Comparison of ENCODE assay signal across 8 mouse cellular contexts in the genomic region with DNA sequence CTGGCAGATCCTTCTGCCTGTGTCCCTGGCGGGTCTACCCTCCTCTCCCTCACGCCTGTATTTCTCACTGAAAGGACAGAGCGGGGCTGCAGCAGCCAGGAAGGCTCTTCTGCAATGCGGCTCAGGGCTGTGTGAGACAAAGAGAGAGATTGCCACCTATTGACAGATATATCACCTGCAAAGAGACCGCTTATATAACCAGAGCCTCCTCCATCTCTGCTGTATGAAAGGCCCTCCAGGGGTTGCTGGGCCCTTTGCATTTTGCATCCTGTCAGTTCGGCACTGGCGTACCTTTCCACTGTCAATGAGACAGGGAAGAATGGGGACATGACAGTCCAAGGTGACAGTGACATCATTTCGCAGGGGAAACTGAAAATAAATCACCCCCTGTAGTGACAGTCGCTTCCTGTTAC. TPM values are rescaled to one million over a fixed set of nuclear protein-coding genes. Genes with fewer than 3 reads are reported as not detected.
A peak's percentile ranks its signal among the peaks of the same experiment; 100 is the strongest.
DNase-seq lines count a peak whose midpoint lies in the region; ATAC-seq and TF ChIP-seq lines count a peak whose summit lies in the region.

No protein-coding gene starts in this region.

- H3K9ac ChIP-seq in forebrain, embryonic 12.5 days, result no peak overlapping the region
- H3K9ac ChIP-seq in hindbrain, embryonic 15.5 days, result peak overlapping the region; percentile 25
- H3K9ac ChIP-seq in midbrain, embryonic 14.5 days (replicated peaks; ENCODE audit: low read length), result peak overlapping the region; percentile 7; the same call in 1 of the 2 replicates

- H3K4me3 ChIP-seq in forebrain, embryonic 12.5 days (replicated peaks), result no peak overlapping the region
- H3K4me3 ChIP-seq in forebrain, embryonic 10.5 days, result no peak overlapping the region
- no peak overlapping the region for H3K4me3 ChIP-seq in embryonic fibroblast, embryonic 13.5 days (ENCODE audit: insufficient read depth, low read length)
- H3K4me3 ChIP-seq in hindbrain, embryonic 15.5 days, result no peak overlapping the region
- no peak overlapping the region for H3K4me3 ChIP-seq in midbrain, embryonic 14.5 days (replicated peaks; ENCODE audit: low read depth, low read length)

- DNase-seq in forebrain, embryonic 10.5 days (ENCODE audit: extremely low spot score, low spot score), result no peak
- peak; percentile 44 for DNase-seq in adrenal gland, adult 8-10 months
- DNase-seq in layer of hippocampus, postnatal 36 days, result peak; percentile 61 to 65
- peak; percentile 85 for DNase-seq in midbrain, embryonic 14.5 days

- peaks cover 4% of the 10 kb centered on the region; the same call in 1 of the 2 replicates for H3K36me3 ChIP-seq in forebrain, embryonic 12.5 days (replicated peaks)
- H3K36me3 ChIP-seq in forebrain, embryonic 10.5 days (replicated peaks), result peaks cover 32% of the 10 kb centered on the region
- no peaks in the 10 kb centered on the region for H3K36me3 ChIP-seq in hindbrain, embryonic 15.5 days
- H3K36me3 ChIP-seq in midbrain, embryonic 14.5 days (ENCODE audit: control insufficient read depth, insufficient read depth, low read length), result no peaks in the 10 kb centered on the region

- ATAC-seq in forebrain, embryonic 12.5 days (ENCODE audit: low FRiP score), result peak; percentile 49
- peak; percentile 81 for ATAC-seq in hindbrain, embryonic 15.5 days (ENCODE audit: low FRiP score, low read depth)
- ATAC-seq in midbrain, embryonic 14.5 days (ENCODE audit: low FRiP score, low TSS enrichment), result peak; percentile 64
- ATAC-seq in megakaryocyte, adult 5-6 weeks (ENCODE audit: poor library complexity, severe bottlenecking), result no peak

- TF ChIP-seq CTCF in embryonic fibroblast, embryonic 13.5 days (IDR thresholded peaks at IDR 0.05; ENCODE audit: borderline replicate concordance, insufficient read depth, low read length), result no peak

- no peak for TF ChIP-seq POLR2A in embryonic fibroblast, embryonic 13.5 days (IDR thresholded peaks at IDR 0.05; ENCODE audit: low read depth, low read length)

- 0 out of 2 replicates have a peak overlapping the region, but pooled peaks have one; percentile 36 for H3K27ac ChIP-seq in forebrain, embryonic 12.5 days
- H3K27ac ChIP-seq in forebrain, embryonic 10.5 days, result no peak overlapping the region
- H3K27ac ChIP-seq in embryonic fibroblast, embryonic 13.5 days (ENCODE audit: insufficient read depth, low read length), result peak overlapping the region; percentile 42
- peak overlapping the region; percentile 71 for H3K27ac ChIP-seq in hindbrain, embryonic 15.5 days (replicated peaks)
- peak overlapping the region; percentile 70 for H3K27ac ChIP-seq in midbrain, embryonic 14.5 days (replicated peaks; ENCODE audit: low read depth, low read length)

- no peaks in the 10 kb centered on the region; the same call in 1 of the 2 replicates for H3K27me3 ChIP-seq in forebrain, embryonic 12.5 days
- 0 out of 2 replicates have a peak, but pooled peaks cover 4% of the 10 kb centered on the region for H3K27me3 ChIP-seq in forebrain, embryonic 10.5 days (ENCODE audit: poor library complexity, severe bottlenecking)
- H3K27me3 ChIP-seq in hindbrain, embryonic 15.5 days, result no peaks in the 10 kb centered on the region
- no peaks in the 10 kb centered on the region for H3K27me3 ChIP-seq in midbrain, embryonic 14.5 days (ENCODE audit: control insufficient read depth, insufficient read depth, low read length)

- H3K4me2 ChIP-seq in forebrain, embryonic 12.5 days, result no peak overlapping the region
- peak overlapping the region; percentile 35 for H3K4me2 ChIP-seq in hindbrain, embryonic 15.5 days
- H3K4me2 ChIP-seq in midbrain, embryonic 14.5 days (ENCODE audit: low read length), result no peak overlapping the region

- 56% methylated on average over 9 of the region's 9 CpGs for WGBS in forebrain, embryonic 12.5 days
- 70% methylated on average over 9 of the region's 9 CpGs for WGBS in forebrain, embryonic 10.5 days
- WGBS in hindbrain, embryonic 15.5 days, result 31% methylated on average over 9 of the region's 9 CpGs
- WGBS in midbrain, embryonic 14.5 days, result 47% methylated on average over 9 of the region's 9 CpGs

- no peaks in the 10 kb centered on the region for H3K9me3 ChIP-seq in forebrain, embryonic 12.5 days
- no peaks in the 10 kb centered on the region for H3K9me3 ChIP-seq in forebrain, embryonic 10.5 days
- H3K9me3 ChIP-seq in hindbrain, embryonic 15.5 days, result no peaks in the 10 kb centered on the region
- H3K9me3 ChIP-seq in midbrain, embryonic 14.5 days (ENCODE audit: control insufficient read depth, low read length), result no peaks in the 10 kb centered on the region

- H3K4me1 ChIP-seq in forebrain, embryonic 12.5 days, result peaks cover 36% of the 10 kb centered on the region
- peaks cover 40% of the 10 kb centered on the region for H3K4me1 ChIP-seq in forebrain, embryonic 10.5 days
- H3K4me1 ChIP-seq in embryonic fibroblast, embryonic 13.5 days (ENCODE audit: control insufficient read depth, insufficient read depth, low read length), result peaks cover 33% of the 10 kb centered on the region
- H3K4me1 ChIP-seq in hindbrain, embryonic 15.5 days (replicated peaks), result peaks cover 37% of the 10 kb centered on the region
- peaks cover 14% of the 10 kb centered on the region for H3K4me1 ChIP-seq in midbrain, embryonic 14.5 days (ENCODE audit: control insufficient read depth, insufficient read depth, low read length)

RNA-seq across cellular contexts. Expression of gene Fstl1, which starts 35.8 kb away (rescaled TPM):
- 146 and 173 TPM in 2 replicates for polyA plus RNA-seq in forebrain, embryonic 12.5 days (2016; fragmentation: Nextera tagmentation; extraction: Ambion mirVana)
- polyA plus RNA-seq in forebrain, embryonic 10.5 days (2016; fragmentation: Nextera tagmentation; extraction: Ambion mirVana), result 140 and 143 TPM in 2 replicates
- 10 to 100 TPM; 21.2 to 45.6 (median 33.8) TPM for total RNA-seq in adrenal gland, adult 8-10 months (2022)
- 1,166 and 1,394 TPM in 2 replicates for polyA plus RNA-seq in embryonic fibroblast, embryonic 13.5 days (2011; ENCODE audit: insufficient read length, low read depth, missing spikeins)
- 92.7 and 103 TPM in 2 replicates for polyA plus RNA-seq in hindbrain, embryonic 15.5 days (2015; fragmentation: Nextera tagmentation; extraction: Ambion mirVana)
- total RNA-seq in layer of hippocampus, postnatal 36 days (2021), result 10 to 100 TPM; 32.5 to 34.3 TPM
- polyA plus RNA-seq in midbrain, embryonic 14.5 days (2014; fragmentation: Nextera tagmentation; extraction: Ambion mirVana), result 52.6 and 105 TPM in 2 replicates
- 0.16 and 1.1 TPM in 2 replicates for total RNA-seq in megakaryocyte, adult 5-6 weeks (2015)
- 0.44 and 0.89 TPM in 2 replicates for total RNA-seq in megakaryocyte, adult 5-6 weeks (2017)

RNA-seq across cellular contexts. Expression of gene Gm36028, which starts 48.5 kb away (rescaled TPM):
- polyA plus RNA-seq in forebrain, embryonic 12.5 days (2016; fragmentation: Nextera tagmentation; extraction: Ambion mirVana), result 0.17 and 0.29 TPM in 2 replicates
- polyA plus RNA-seq in forebrain, embryonic 10.5 days (2016; fragmentation: Nextera tagmentation; extraction: Ambion mirVana), result 0.33 and 0.42 TPM in 2 replicates
- under 1 TPM in 2 of 4 experiments, not detected in 2; 0.29 to 0.75 TPM for total RNA-seq in adrenal gland, adult 8-10 months (2022)
- polyA plus RNA-seq in embryonic fibroblast, embryonic 13.5 days (2011; ENCODE audit: insufficient read length, low read depth, missing spikeins), result not detected in 2 replicates
- polyA plus RNA-seq in hindbrain, embryonic 15.5 days (2015; fragmentation: Nextera tagmentation; extraction: Ambion mirVana), result 0.14 and 0.27 TPM in 2 replicates
- total RNA-seq in layer of hippocampus, postnatal 36 days (2021), result under 1 TPM in 1 of 2 experiments, not detected in 1; 0.35 TPM
- 0.20 TPM in 1 of 2 replicates, not detected in the other for polyA plus RNA-seq in midbrain, embryonic 14.5 days (2014; fragmentation: Nextera tagmentation; extraction: Ambion mirVana)
- not detected in 2 replicates for total RNA-seq in megakaryocyte, adult 5-6 weeks (2015)
- not detected in 2 replicates for total RNA-seq in megakaryocyte, adult 5-6 weeks (2017)

RNA-seq across cellular contexts. Expression of gene Lrrc58, which starts 55.7 kb away (rescaled TPM):
- 65.8 and 70.1 TPM in 2 replicates for polyA plus RNA-seq in forebrain, embryonic 12.5 days (2016; fragmentation: Nextera tagmentation; extraction: Ambion mirVana)
- 55.3 and 57.7 TPM in 2 replicates for polyA plus RNA-seq in forebrain, embryonic 10.5 days (2016; fragmentation: Nextera tagmentation; extraction: Ambion mirVana)
- total RNA-seq in adrenal gland, adult 8-10 months (2022), result 100 to 1,000 TPM; 130 to 206 (median 160) TPM
- 103 and 112 TPM in 2 replicates for polyA plus RNA-seq in embryonic fibroblast, embryonic 13.5 days (2011; ENCODE audit: insufficient read length, low read depth, missing spikeins)
- polyA plus RNA-seq in hindbrain, embryonic 15.5 days (2015; fragmentation: Nextera tagmentation; extraction: Ambion mirVana), result 48.2 and 51.7 TPM in 2 replicates
- 100 to 1,000 TPM; 101 to 108 TPM for total RNA-seq in layer of hippocampus, postnatal 36 days (2021)
- polyA plus RNA-seq in midbrain, embryonic 14.5 days (2014; fragmentation: Nextera tagmentation; extraction: Ambion mirVana), result 43.1 and 46.6 TPM in 2 replicates
- total RNA-seq in megakaryocyte, adult 5-6 weeks (2015), result 33.6 and 38.4 TPM in 2 replicates
- total RNA-seq in megakaryocyte, adult 5-6 weeks (2017), result 23.0 and 27.4 TPM in 2 replicates
